Mouse (Mus musculus) ES-Bruce4 (cell line): ENCODE measurements around the gene Cracr2b. TPM values are rescaled to one million over a fixed set of nuclear protein-coding genes. Genes with fewer than 3 reads are reported as not detected.

Experiments
- H3K27ac ChIP-seq: 2 replicates; pipeline ENCODE4 v1.5.1; 2012; ENCODE audit warnings: low read length, inconsistent platforms; ENCODE audit not compliant: insufficient read depth
- H3K27me3 ChIP-seq: 2 replicates; pipeline ENCODE4 v1.6.1; 2012; ENCODE audit warnings: mild to moderate bottlenecking, low read length, inconsistent platforms; ENCODE audit not compliant: control insufficient read depth, poor library complexity, insufficient read depth, severe bottlenecking
- H3K36me3 ChIP-seq: 2 replicates; pipeline ENCODE4 v1.6.1; 2012; ENCODE audit warnings: inconsistent platforms, mild to moderate bottlenecking, low read length, moderate library complexity; ENCODE audit not compliant: control insufficient read depth, poor library complexity, insufficient read depth, severe bottlenecking
- H3K4me1 ChIP-seq: one replicate; pipeline ENCODE4 v1.8.1; 2011; ENCODE audit warnings: low read length; ENCODE audit not compliant: control insufficient read depth, insufficient read depth
- H3K4me3 ChIP-seq: 2 replicates; pipeline ENCODE4 v1.5.1; 2011; ENCODE audit warnings: low read depth, mild to moderate bottlenecking, low read length
- H3K9ac ChIP-seq: 2 replicates; pipeline ENCODE4 v1.6.1; 2012; ENCODE audit warnings: low read depth, mild to moderate bottlenecking, inconsistent platforms; ENCODE audit not compliant: poor library complexity, severe bottlenecking
- H3K9me3 ChIP-seq: replicated peaks from 2 replicates; pipeline ENCODE4 v1.6.1; 2012; ENCODE audit warnings: mild to moderate bottlenecking, low read length, inconsistent platforms; ENCODE audit not compliant: control insufficient read depth, poor library complexity, insufficient read depth, severe bottlenecking
- CTCF ChIP-seq: IDR thresholded peaks from one replicate; pipeline ENCODE4 v1.8.1; 2011; ENCODE audit warnings: low read depth, low read length
- EP300 ChIP-seq: IDR thresholded peaks from 2 replicates; pipeline ENCODE4 v1.6.1; 2011; ENCODE audit warnings: low read depth, low read length; ENCODE audit not compliant: insufficient read depth
- POLR2A ChIP-seq: IDR thresholded peaks from one replicate; pipeline ENCODE4 v1.8.1; 2011; ENCODE audit warnings: low read length; ENCODE audit not compliant: insufficient read depth
- polyA plus RNA-seq: library from polyadenylated mRNA; stranded (reverse); fragments of >200 nt; gene quantifications from 2 replicates; pipeline ENCODE4 v1.2.4, GENCODE M21; 2011; ENCODE audit warnings: low read depth; ENCODE audit not compliant: missing spikeins, insufficient read depth, insufficient read length

Cracr2b gene
- polyA plus RNA-seq, 1 experiment: 13.5 TPM

DNA sequence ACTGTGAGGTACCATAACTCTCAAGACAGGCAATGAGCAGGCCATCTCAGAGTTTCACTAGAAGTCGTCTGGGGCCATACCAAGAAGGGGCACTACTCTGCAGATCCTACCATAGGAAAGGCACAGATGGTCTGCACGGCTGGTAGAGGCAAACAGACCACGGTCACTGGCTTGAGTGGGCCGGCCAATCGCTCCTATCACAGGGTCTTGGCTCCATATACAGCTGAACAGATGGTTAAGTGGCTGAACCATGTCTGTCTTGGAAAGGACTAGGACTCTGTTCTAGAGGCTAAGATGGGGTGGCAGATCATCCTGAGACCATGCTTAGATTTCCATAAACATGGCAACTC is 41.6 kb downstream of the Cracr2b start:
- Histone ChIP-seq H3K36me3 (no peaks in the 10 kb centered on the region), H3K4me1 (no peaks in the 10 kb centered on the region), H3K4me3 (no peak overlapping the region), H3K9ac (no peak overlapping the region), H3K27ac (no peak overlapping the region), H3K27me3 (no peaks in the 10 kb centered on the region), H3K9me3 (no peaks in the 10 kb centered on the region)
- no peak for TF ChIP-seq EP300
- no peak for TF ChIP-seq CTCF
- TF ChIP-seq POLR2A: no peak

DNA sequence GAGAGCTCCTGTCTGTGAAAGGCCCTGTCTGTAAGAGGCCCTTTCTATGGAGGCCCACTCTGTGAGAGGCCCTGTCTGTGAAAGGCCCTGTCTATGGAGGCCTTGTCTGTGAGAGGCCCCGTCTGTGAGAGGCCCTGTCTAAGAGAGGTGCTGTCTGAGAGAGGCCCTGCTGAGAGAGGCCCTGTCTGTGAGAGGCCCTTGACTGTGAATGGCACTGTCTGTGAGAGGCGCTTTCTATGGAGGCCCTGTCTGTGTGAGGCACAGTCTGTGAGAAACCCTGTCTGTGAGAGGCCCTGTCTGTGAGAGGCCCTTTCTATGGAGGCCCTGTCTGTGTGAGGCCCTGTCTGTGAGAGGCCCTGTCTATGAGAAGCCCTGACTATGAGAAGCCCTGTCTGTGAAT is 45.4 kb downstream of the Cracr2b start:
- Histone ChIP-seq H3K9ac (no peak overlapping the region), H3K27me3 (no peaks in the 10 kb centered on the region), H3K27ac (no peak overlapping the region), H3K36me3 (no peaks in the 10 kb centered on the region), H3K4me1 (no peaks in the 10 kb centered on the region), H3K4me3 (no peak overlapping the region), H3K9me3 (no peaks in the 10 kb centered on the region)
- TF ChIP-seq CTCF: no peak
- no peak for TF ChIP-seq POLR2A

DNA sequence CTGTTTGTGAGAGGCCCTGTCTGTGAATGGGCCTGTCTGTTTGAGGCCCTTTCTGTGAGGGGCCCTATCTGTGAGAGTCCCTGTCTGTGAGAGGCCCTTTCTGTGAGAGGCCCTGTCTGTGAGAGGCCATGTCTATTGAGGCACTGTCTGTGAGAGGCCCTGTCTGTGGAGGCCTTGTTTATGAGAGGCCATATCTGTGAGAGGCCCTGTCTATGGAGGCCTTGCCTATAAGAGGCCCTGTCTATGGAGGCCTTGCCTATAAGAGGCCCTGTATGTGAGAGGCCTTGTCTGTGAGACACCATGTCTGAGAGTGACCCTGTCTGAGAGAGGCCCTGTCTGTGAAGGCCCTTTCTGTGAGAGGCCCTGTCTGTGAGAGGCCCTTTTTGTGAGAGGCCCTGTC is 47.3 kb downstream of the Cracr2b start:
- H3K36me3 ChIP-seq: no peaks in the 10 kb centered on the region
- H3K27me3 ChIP-seq: no peaks in the 10 kb centered on the region
- no peaks in the 10 kb centered on the region for H3K4me1 ChIP-seq
- H3K27ac ChIP-seq: no peak overlapping the region
- H3K9me3 ChIP-seq: no peaks in the 10 kb centered on the region
- TF ChIP-seq CTCF (no peak), POLR2A (no peak), EP300 (no peak)
- H3K4me3 ChIP-seq: no peak overlapping the region
- H3K9ac ChIP-seq: no peak overlapping the region

DNA sequence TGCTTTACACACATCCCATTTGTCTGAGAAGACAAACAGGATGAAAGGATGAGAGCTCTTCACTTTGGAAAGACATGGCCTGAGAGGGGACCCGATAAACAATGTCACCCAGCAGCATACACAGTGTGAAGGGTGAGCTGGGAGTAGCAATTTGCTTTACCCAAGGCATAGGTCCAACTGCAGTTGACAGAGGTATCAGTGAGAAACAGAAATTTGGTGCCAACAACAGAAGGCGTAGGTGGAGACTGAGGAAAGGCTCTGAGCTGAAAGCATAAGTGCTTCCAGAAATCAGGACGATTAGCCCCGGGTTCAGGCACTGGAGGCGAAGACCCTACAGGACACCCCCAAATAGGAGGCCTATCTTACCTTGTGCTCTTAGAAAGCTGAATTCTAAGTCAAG is 49.3 kb downstream of the Cracr2b start:
- H3K4me1 ChIP-seq: no peaks in the 10 kb centered on the region
- no peaks in the 10 kb centered on the region for H3K27me3 ChIP-seq
- H3K9me3 ChIP-seq: no peaks in the 10 kb centered on the region
- no peaks in the 10 kb centered on the region for H3K36me3 ChIP-seq
- H3K27ac ChIP-seq: no peak overlapping the region
- no peak overlapping the region for H3K9ac ChIP-seq
- TF ChIP-seq EP300: no peak
- TF ChIP-seq POLR2A: no peak
- no peak for TF ChIP-seq CTCF
- no peak overlapping the region for H3K4me3 ChIP-seq

DNA sequence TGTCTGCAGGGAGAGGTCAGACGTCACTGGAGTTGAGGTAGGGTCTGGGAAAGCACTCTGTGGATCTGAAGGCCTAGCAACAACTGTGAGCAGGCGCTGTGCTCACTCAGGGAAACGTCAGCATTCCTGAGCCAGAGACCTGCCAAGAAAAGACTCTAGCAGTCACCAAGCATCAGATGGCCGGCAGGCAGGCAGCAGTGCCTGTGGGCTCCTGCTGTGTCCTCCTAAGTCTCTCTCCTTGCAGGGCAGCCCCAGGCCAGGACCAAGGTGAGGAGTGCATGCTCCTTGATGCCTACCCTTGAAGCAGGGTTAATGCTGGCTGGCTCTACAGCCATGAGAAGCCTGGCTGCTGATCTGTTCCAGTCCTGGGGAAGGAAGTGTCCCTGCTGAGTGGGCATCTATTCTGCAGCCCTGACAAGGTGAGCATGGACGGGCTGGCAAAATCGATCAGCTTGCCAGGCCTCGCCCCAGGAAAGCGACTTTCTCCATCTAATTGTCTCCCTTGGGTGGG is 49.8 kb downstream of the Cracr2b start:
- Histone ChIP-seq H3K36me3 (no peaks in the 10 kb centered on the region), H3K27ac (no peak overlapping the region), H3K27me3 (no peaks in the 10 kb centered on the region), H3K9me3 (no peaks in the 10 kb centered on the region), H3K4me3 (no peak overlapping the region), H3K9ac (no peak overlapping the region), H3K4me1 (no peaks in the 10 kb centered on the region)
- TF ChIP-seq CTCF (no peak), POLR2A (no peak), EP300 (no peak)

Other genes starting within 250 kb of the Cracr2b start
- gene Lmntd2, start 247.0 kb upstream of the Cracr2b start, polyA plus RNA-seq: 5.9 and 6.6 TPM in 2 replicates
- 29.6 and 36.3 TPM in 2 replicates for gene Rassf7, start 245.2 kb upstream of the Cracr2b start, polyA plus RNA-seq
- 99.5 and 99.9 TPM in 2 replicates for gene Phrf1, start 232.3 kb upstream of the Cracr2b start, polyA plus RNA-seq
- 0.57 TPM in 1 of 2 replicates, not detected in the other for gene Irf7, start 194.6 kb upstream of the Cracr2b start, polyA plus RNA-seq
- not detected in 2 replicates for gene Cdhr5, start 184.3 kb upstream of the Cracr2b start, polyA plus RNA-seq
- 7.4 and 8.5 TPM in 2 replicates for gene Sct, start 182.0 kb upstream of the Cracr2b start, polyA plus RNA-seq
- gene Drd4, start 169.1 kb upstream of the Cracr2b start, polyA plus RNA-seq: 0.21 and 0.65 TPM in 2 replicates
- 79.2 and 79.4 TPM in 2 replicates for gene Deaf1, start 133.4 kb upstream of the Cracr2b start, polyA plus RNA-seq
- 7.0 and 8.2 TPM in 2 replicates for gene Tmem80, start 133.4 kb upstream of the Cracr2b start, polyA plus RNA-seq
- gene Eps8l2, start 122.2 kb upstream of the Cracr2b start, polyA plus RNA-seq: 39.8 and 46.0 TPM in 2 replicates
- gene Taldo1, start 68.9 kb upstream of the Cracr2b start, polyA plus RNA-seq: 210 and 226 TPM in 2 replicates
- gene Gatd1, start 47.0 kb upstream of the Cracr2b start, polyA plus RNA-seq: 36.7 and 45.4 TPM in 2 replicates
- 1.3 and 2.2 TPM in 2 replicates for gene Cend1, start 31.6 kb upstream of the Cracr2b start, polyA plus RNA-seq
- gene Slc25a22, start 23.2 kb upstream of the Cracr2b start, polyA plus RNA-seq: 16.3 and 19.9 TPM in 2 replicates
- 22.1 and 27.6 TPM in 2 replicates for gene Pidd1, start 17.1 kb upstream of the Cracr2b start, polyA plus RNA-seq
- gene Rplp2, start 13.7 kb upstream of the Cracr2b start, polyA plus RNA-seq: 2,328 and 2,759 TPM in 2 replicates
- 33.3 and 43.5 TPM in 2 replicates for gene Pnpla2, start 5.9 kb upstream of the Cracr2b start, polyA plus RNA-seq
- 99.0 and 107 TPM in 2 replicates for gene Cd151, start 6.3 kb downstream of the Cracr2b start, polyA plus RNA-seq
- gene Polr2l, start 14.0 kb downstream of the Cracr2b start, polyA plus RNA-seq: 12.1 and 15.3 TPM in 2 replicates
- gene Tspan4, start 14.1 kb downstream of the Cracr2b start, polyA plus RNA-seq: 37.4 and 39.9 TPM in 2 replicates
- 14.9 and 16.7 TPM in 2 replicates for gene Chid1, start 78.8 kb downstream of the Cracr2b start, polyA plus RNA-seq
- 102 and 108 TPM in 2 replicates for gene Ap2a2, start 101.1 kb downstream of the Cracr2b start, polyA plus RNA-seq
- gene Muc6, start 194.2 kb downstream of the Cracr2b start, polyA plus RNA-seq: not detected in 2 replicates
- 2.3 TPM in 2 replicates for gene Muc2, start 229.2 kb downstream of the Cracr2b start, polyA plus RNA-seq